Mouse (Mus musculus): ENCODE data around the gene Hba-a1.

- no peak for TF ChIP-seq GATA1 (IDR thresholded peaks at IDR 0.05; ENCODE audit: low read length)
- TF ChIP-seq TAL1 (IDR thresholded peaks at IDR 0.05; ENCODE audit: low read length), result no peak
Measured at GRCm38 (mm10) chr11:32280646-32281045, 2.7 kb upstream of the Hba-a1 start.
